Mouse (Mus musculus) sigmoid colon, adult 10 weeks (tissue): ENCODE measurements around the gene Diablo. TPM values are rescaled to one million over a fixed set of nuclear protein-coding genes. Genes with fewer than 3 reads are reported as not detected.

Experiments used
- polyA plus RNA-seq: library from polyadenylated mRNA; stranded (reverse); fragments of 350-450 nt; fragmentation: Illumina TruSeq; extraction: RNeasy Lipid Tissue Mini Kit (QIAGEN cat#74804); gene quantifications from one replicate; pipeline ENCODE4 v1.2.3, GENCODE M21; 2014; ENCODE audit warnings: low read depth, low replicate concordance

Diablo gene
- polyA plus RNA-seq = 84.9 TPM

GRCm38 (mm10) chr5:123523692-123524392 lies at the start of gene Diablo:
Gene Diablo, minus strand, starts transcription at chr5:123524176.

DNA sequence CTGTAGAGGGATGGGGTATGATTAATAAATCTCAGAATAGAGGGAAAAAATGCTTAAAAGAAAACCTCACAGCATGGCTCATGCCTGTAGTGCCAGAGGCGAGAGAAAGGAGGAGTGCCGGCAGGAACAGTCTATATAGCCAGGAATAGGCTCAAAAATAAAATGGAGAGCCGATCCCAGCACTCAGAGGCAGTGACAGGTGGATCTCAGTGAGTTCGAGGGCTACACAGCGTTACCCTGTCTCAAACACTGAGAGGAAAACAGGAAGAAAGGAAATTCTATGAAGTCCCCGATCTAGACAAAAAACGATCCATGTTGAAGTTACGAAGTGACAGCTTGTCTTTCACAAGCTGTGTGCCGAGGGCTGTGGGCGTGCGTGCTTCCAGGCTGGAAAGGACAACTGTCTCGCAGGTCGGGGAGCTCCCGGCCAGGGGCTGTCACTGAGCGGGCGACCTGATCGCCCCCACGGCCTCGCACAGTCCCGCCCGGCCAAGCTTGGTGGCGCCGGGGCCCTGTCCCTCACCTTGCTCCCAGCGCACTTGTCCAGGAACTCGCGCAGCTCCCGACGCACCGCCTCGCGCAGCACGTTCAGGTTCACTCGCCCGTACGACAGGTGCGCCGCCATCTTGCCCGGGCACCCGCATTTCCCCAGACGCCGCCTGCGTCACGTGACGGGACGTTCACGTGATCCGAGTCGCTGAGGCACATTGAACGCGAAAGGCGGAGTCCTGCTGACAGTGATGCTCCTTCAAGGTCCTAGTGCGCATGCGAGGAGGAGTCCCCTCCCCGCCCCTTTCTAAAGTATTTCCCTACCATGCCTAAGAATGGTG lies 48.6 kb upstream of the Diablo start, which contains the start of gene Vps33a:
Gene Vps33a, minus strand, starts transcription at position 682 of the 830 bp plus-strand sequence.

GRCm38 (mm10) chr5:123525281-123525680 lies 1.3 kb upstream of the Diablo start, which contains the start of gene Gm49027:
Gene Gm49027, minus strand, starts transcription at chr5:123525488.

GRCm38 (mm10) chr5:123510160-123510559 lies 13.8 kb downstream of the Diablo start, which contains the start of gene B3gnt4:
Gene B3gnt4, plus strand, starts transcription at chr5:123510460.

GRCm38 (mm10) chr5:123489112-123489785 lies 34.7 kb downstream of the Diablo start, which contains the start of the genes Lrrc43 and Il31:
Gene Lrrc43, plus strand, starts transcription at chr5:123489305.
Gene Il31, minus strand, starts transcription at chr5:123489489.

Other genes with a start within 250 kb of the Diablo start
- gene Bcl7a, start 180.3 kb downstream of the Diablo start, polyA plus RNA-seq = 4.0 TPM
- 29.5 TPM for gene Mlxip, start 129.4 kb downstream of the Diablo start, polyA plus RNA-seq
- not detected for gene Lrrc43, start 34.9 kb downstream of the Diablo start, polyA plus RNA-seq
- gene Il31, start 34.7 kb downstream of the Diablo start, polyA plus RNA-seq = not detected
- not detected for gene B3gnt4, start 13.7 kb downstream of the Diablo start, polyA plus RNA-seq
- gene Gm49027, start 1.3 kb upstream of the Diablo start, polyA plus RNA-seq = not detected
- gene Vps33a, start 48.9 kb upstream of the Diablo start, polyA plus RNA-seq = 12.8 TPM
- 45.4 TPM for gene Clip1, start 160.4 kb upstream of the Diablo start, polyA plus RNA-seq
- gene Zcchc8, start 196.9 kb upstream of the Diablo start, polyA plus RNA-seq = 147 TPM
- gene Rsrc2, start 225.2 kb upstream of the Diablo start, polyA plus RNA-seq = 419 TPM
- 6.9 TPM for gene Kntc1, start 225.5 kb upstream of the Diablo start, polyA plus RNA-seq